Mouse (Mus musculus): Measurements from ENCODE around the gene Ccdc85b. TPM values are rescaled to one million over a fixed set of nuclear protein-coding genes. Genes with fewer than 3 reads are reported as not detected.

The Ccdc85b gene
- polyA plus RNA-seq, 1 experiment from 2014 or later, result 7.7 TPM

DNA sequence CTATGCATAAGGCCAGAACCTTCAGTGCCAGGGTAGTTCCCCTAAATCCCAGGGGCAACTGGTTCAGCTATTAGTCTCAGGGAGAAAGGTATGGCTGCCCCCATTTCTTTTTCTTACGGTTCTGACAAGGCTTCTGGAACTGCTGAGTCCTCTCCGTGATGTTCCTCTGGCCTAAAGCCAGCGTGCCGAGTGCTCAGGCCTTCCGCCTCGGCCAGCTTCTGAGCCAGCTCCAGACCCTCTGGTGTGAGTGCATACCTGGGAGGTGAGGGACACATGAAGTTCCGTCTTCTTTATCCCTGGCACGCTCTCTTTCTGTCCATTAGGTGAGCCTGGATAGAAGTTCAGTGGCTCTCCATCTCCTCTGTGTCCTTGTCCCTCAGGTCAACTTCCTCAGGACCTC lies 27.7 kb upstream of the Ccdc85b start:
- H3K9me3 ChIP-seq (ENCODE audit: control insufficient read depth, low read length), result no peaks in the 10 kb centered on the region
- H3K27me3 ChIP-seq (ENCODE audit: control insufficient read depth, insufficient read depth, low read depth, low read length), result no peaks in the 10 kb centered on the region
- WGBS, result 67% methylated on average over 8 of the region's 8 CpGs
- H3K4me3 ChIP-seq (ENCODE audit: low read length), result no peak overlapping the region
- H3K4me2 ChIP-seq (ENCODE audit: low read depth, low read length), result no peak overlapping the region
- peaks cover 45% of the 10 kb centered on the region for H3K4me1 ChIP-seq (replicated peaks; ENCODE audit: control insufficient read depth, insufficient read depth, low read length)
- H3K27ac ChIP-seq (ENCODE audit: low read length), result peak overlapping the region; percentile 83
- H3K36me3 ChIP-seq (ENCODE audit: control insufficient read depth, insufficient read depth, low read length), result peaks cover 27% of the 10 kb centered on the region
- ATAC-seq (ENCODE audit: low read depth), result no peak
- 0 out of 2 replicates have a peak overlapping the region, but pooled peaks have one; percentile 7 for H3K9ac ChIP-seq (ENCODE audit: low read length)

DNA sequence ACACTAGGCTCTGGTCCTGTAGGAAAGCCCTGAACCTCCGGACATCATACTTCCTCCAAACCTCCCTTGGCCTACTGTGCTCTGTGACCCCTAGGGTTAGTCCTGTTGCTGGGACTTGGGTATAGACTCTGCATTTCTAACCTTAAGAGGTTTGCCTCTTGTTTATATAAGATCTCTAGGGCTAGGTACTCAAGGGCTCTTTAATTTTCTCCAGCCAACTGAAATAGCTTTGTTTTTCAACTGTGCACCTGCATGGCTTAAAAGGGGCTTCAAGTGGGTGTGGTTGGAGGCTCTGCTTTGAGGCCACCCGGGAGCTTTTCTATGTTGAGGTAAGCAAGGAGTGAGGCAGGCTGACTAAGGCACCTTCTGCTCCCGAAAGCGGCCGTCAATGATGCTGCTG lies 26.8 kb upstream of the Ccdc85b start:
- WGBS, result 64% methylated on average over 5 of the region's 5 CpGs
- Histone ChIP-seq H3K9me3 (ENCODE audit: control insufficient read depth, low read length) (no peaks in the 10 kb centered on the region), H3K4me1 (replicated peaks; ENCODE audit: control insufficient read depth, insufficient read depth, low read length) (peaks cover 40% of the 10 kb centered on the region), H3K4me3 (ENCODE audit: low read length) (no peak overlapping the region), H3K27me3 (ENCODE audit: control insufficient read depth, insufficient read depth, low read depth, low read length) (no peaks in the 10 kb centered on the region), H3K27ac (ENCODE audit: low read length) (peak overlapping the region; percentile 83), H3K9ac (ENCODE audit: low read length) (0 out of 2 replicates have a peak overlapping the region, but pooled peaks have one; percentile 6), H3K36me3 (ENCODE audit: control insufficient read depth, insufficient read depth, low read length) (peaks cover 33% of the 10 kb centered on the region), H3K4me2 (ENCODE audit: low read depth, low read length) (no peak overlapping the region)
- ATAC-seq (ENCODE audit: low read depth), result no peak

DNA sequence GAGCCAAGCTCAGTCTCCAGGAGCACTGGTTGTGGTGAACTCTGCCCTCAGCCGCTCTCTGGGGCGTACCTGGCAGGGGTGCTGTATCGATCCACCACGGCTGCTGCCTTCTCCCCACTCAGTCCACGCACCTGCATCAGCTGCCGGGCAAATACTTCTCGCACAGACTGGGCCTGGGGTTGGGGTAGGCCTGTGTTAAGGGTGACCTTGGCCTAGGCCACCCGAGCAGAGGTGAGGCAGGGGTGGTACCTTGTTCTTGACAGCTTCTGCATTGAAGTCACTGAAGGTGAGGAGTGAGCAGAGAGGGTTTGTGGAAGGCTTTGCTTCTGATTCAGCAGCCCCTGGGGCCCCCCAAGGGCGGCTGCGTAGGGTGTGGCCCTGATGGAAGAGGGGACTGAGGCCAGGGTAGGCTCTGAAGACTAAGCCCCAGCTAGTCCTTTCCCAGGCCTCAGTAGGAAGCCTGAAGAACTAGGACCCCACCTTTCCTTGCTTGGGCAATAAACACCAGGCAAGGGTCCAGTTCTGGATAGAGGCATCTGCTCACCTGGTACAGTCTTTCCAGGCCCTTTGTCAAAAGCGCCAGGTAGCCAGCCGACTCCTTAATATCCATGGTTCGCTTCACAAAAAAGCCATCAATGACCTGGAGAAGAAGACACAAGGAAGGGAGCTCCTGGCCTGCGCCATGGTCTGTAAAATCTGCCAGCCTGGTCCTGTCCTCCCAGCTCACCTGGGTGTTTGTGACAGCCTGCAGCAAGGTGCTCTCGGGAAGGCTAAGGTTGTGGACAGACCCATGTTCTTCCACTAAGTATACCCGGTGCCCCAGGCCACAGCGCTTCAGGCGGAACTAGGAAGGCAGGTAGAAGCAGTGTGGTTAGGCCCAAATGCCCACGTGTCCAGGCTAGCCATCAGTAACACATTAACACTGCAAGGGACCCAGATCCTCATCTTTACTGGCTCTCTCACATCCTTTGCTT lies 26.0 kb upstream of the Ccdc85b start:
- WGBS, result 89% methylated on average over 19 of the region's 19 CpGs

DNA sequence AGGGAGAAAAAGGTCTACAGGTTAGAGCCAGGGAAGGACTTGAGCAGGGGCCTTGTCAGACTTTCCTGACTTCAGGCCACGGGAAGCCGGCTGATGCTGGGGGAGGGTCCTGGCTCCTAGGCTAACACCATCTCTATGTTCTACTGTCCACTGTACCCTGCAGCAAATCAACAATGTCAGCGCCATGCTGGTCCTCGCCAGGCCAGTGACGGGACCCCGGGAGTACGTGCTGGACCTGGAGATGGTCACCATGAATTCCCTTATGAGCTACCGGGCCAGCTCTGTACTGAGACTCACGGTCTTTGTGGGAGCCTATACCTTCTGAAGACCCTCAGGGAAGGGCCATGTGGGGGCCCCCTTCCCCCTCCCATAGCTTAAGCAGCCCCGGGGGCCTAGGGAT lies 23.7 kb upstream of the Ccdc85b start:
- WGBS, result 87% methylated on average over 10 of the region's 10 CpGs
- Histone ChIP-seq H3K27me3 (ENCODE audit: control insufficient read depth, insufficient read depth, low read depth, low read length) (no peaks in the 10 kb centered on the region), H3K9ac (ENCODE audit: low read length) (no peak overlapping the region), H3K4me2 (ENCODE audit: low read depth, low read length) (no peak overlapping the region), H3K4me3 (ENCODE audit: low read length) (no peak overlapping the region), H3K36me3 (ENCODE audit: control insufficient read depth, insufficient read depth, low read length) (peaks cover 41% of the 10 kb centered on the region), H3K27ac (ENCODE audit: low read length) (no peak overlapping the region), H3K4me1 (replicated peaks; ENCODE audit: control insufficient read depth, insufficient read depth, low read length) (peaks cover 29% of the 10 kb centered on the region), H3K9me3 (ENCODE audit: control insufficient read depth, low read length) (no peaks in the 10 kb centered on the region)
- ATAC-seq (ENCODE audit: low read depth), result no peak

More for the DNA sequence above, 26.0 kb upstream of the Ccdc85b start:
- peaks cover 40% of the 10 kb centered on the region for H3K36me3 ChIP-seq (ENCODE audit: control insufficient read depth, insufficient read depth, low read length)
- H3K9me3 ChIP-seq (ENCODE audit: control insufficient read depth, low read length), result no peaks in the 10 kb centered on the region
- ATAC-seq (ENCODE audit: low read depth), result no peak
- no peak overlapping the region for H3K4me2 ChIP-seq (ENCODE audit: low read depth, low read length)
- no peak overlapping the region for H3K9ac ChIP-seq (ENCODE audit: low read length)
- peak overlapping the region; percentile 83; the same call in 1 of the 2 replicates for H3K27ac ChIP-seq (ENCODE audit: low read length)
- H3K4me3 ChIP-seq (ENCODE audit: low read length), result no peak overlapping the region
- no peaks in the 10 kb centered on the region for H3K27me3 ChIP-seq (ENCODE audit: control insufficient read depth, insufficient read depth, low read depth, low read length)
- peaks cover 40% of the 10 kb centered on the region for H3K4me1 ChIP-seq (replicated peaks; ENCODE audit: control insufficient read depth, insufficient read depth, low read length)

DNA sequence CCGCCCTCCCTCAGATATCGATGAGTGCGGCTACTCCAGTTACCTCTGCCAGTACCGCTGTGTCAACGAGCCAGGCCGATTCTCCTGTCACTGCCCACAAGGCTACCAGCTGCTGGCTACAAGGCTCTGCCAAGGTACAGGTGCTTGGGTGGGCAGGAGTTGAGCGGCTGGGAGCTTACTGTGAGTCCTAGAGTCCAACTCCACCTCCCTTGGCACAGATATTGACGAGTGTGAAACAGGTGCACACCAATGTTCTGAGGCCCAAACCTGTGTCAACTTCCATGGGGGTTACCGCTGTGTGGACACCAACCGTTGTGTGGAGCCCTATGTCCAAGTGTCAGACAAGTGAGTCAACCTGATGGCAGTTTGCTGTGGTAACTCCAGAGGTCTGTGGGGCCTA lies 22.3 kb upstream of the Ccdc85b start:
- no peak overlapping the region for H3K4me3 ChIP-seq (ENCODE audit: low read length)
- no peak for ATAC-seq (ENCODE audit: low read depth)
- no peak overlapping the region for H3K4me2 ChIP-seq (ENCODE audit: low read depth, low read length)
- H3K9me3 ChIP-seq (ENCODE audit: control insufficient read depth, low read length), result no peaks in the 10 kb centered on the region
- peaks cover 25% of the 10 kb centered on the region for H3K4me1 ChIP-seq (replicated peaks; ENCODE audit: control insufficient read depth, insufficient read depth, low read length)
- H3K36me3 ChIP-seq (ENCODE audit: control insufficient read depth, insufficient read depth, low read length), result peaks cover 39% of the 10 kb centered on the region
- 84% methylated on average over 10 of the region's 10 CpGs for WGBS
- no peak overlapping the region for H3K27ac ChIP-seq (ENCODE audit: low read length)
- no peak overlapping the region for H3K9ac ChIP-seq (ENCODE audit: low read length)
- no peaks in the 10 kb centered on the region for H3K27me3 ChIP-seq (ENCODE audit: control insufficient read depth, insufficient read depth, low read depth, low read length)

DNA sequence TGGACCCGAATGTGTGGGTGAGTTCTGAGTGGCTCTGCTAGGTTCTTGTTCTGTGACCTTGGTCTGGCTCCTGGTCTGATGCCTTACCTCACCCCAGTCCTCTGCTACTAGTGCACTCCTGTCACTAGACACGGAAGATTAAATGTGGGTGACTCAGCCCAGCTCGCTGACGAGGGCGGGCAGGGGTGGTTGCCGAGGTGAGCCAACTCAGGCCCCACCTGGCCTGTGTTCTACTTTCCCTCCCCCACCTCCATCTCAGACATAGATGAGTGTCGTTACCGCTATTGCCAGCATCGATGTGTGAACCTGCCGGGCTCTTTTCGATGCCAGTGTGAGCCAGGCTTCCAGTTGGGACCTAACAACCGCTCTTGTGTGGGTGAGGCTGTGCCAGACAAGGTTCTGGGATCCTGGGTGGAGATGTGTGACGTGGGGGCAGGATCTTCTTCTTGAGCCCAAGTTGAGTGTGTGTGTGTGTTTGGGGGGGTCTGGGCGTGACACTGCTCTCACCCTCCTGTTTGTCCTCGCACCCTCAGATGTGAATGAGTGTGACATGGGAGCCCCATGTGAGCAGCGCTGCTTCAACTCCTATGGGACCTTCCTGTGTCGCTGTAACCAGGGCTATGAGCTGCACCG lies 20.1 kb upstream of the Ccdc85b start:
- H3K4me3 ChIP-seq (ENCODE audit: low read length), result no peak overlapping the region
- peaks cover 16% of the 10 kb centered on the region for H3K4me1 ChIP-seq (replicated peaks; ENCODE audit: control insufficient read depth, insufficient read depth, low read length)
- 86% methylated on average over 18 of the region's 18 CpGs for WGBS
- H3K27ac ChIP-seq (ENCODE audit: low read length), result no peak overlapping the region
- peaks cover 29% of the 10 kb centered on the region for H3K36me3 ChIP-seq (ENCODE audit: control insufficient read depth, insufficient read depth, low read length)
- no peak for ATAC-seq (ENCODE audit: low read depth)
- no peak overlapping the region for H3K9ac ChIP-seq (ENCODE audit: low read length)
- H3K27me3 ChIP-seq (ENCODE audit: control insufficient read depth, insufficient read depth, low read depth, low read length), result no peaks in the 10 kb centered on the region
- no peak overlapping the region for H3K4me2 ChIP-seq (ENCODE audit: low read depth, low read length)
- H3K9me3 ChIP-seq (ENCODE audit: control insufficient read depth, low read length), result no peaks in the 10 kb centered on the region

DNA sequence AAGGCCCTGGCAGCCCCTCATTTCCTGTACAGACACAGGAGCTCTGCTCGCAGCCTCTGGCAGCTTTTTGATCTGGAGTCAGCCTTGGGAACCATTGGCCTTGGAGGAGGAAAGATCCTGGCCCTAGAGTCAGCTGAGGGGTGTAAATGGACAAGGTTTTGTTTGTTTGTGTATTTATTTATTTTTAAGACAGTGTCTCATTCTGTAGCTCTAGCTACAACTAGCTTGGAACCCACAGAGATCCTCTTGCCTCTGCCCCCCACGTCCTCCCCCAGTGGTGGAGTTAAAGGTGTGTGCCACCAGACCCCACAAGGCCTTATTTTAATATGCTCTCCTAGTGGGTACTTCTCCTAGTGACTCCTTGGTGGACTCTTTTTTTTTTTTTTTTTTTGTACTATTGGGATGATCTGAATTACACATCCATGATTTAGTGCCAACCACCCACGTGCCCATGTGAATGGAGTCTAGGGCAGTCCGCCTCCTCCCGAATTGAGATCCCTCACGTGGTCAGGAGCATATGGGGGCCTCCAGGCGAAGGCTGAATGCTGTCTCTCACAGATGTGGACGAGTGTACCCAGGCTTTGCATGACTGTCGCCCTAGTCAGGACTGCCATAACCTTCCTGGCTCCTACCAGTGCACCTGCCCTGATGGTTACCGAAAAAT lies 19.4 kb upstream of the Ccdc85b start:
- Histone ChIP-seq H3K27ac (ENCODE audit: low read length) (no peak overlapping the region), H3K27me3 (ENCODE audit: control insufficient read depth, insufficient read depth, low read depth, low read length) (no peaks in the 10 kb centered on the region), H3K4me1 (replicated peaks; ENCODE audit: control insufficient read depth, insufficient read depth, low read length) (peaks cover 16% of the 10 kb centered on the region), H3K9ac (ENCODE audit: low read length) (no peak overlapping the region), H3K4me2 (ENCODE audit: low read depth, low read length) (no peak overlapping the region), H3K36me3 (ENCODE audit: control insufficient read depth, insufficient read depth, low read length) (peaks cover 25% of the 10 kb centered on the region), H3K4me3 (ENCODE audit: low read length) (no peak overlapping the region), H3K9me3 (ENCODE audit: control insufficient read depth, low read length) (no peaks in the 10 kb centered on the region)
- ATAC-seq (ENCODE audit: low read depth), result no peak
- 86% methylated on average over 10 of the region's 10 CpGs for WGBS

DNA sequence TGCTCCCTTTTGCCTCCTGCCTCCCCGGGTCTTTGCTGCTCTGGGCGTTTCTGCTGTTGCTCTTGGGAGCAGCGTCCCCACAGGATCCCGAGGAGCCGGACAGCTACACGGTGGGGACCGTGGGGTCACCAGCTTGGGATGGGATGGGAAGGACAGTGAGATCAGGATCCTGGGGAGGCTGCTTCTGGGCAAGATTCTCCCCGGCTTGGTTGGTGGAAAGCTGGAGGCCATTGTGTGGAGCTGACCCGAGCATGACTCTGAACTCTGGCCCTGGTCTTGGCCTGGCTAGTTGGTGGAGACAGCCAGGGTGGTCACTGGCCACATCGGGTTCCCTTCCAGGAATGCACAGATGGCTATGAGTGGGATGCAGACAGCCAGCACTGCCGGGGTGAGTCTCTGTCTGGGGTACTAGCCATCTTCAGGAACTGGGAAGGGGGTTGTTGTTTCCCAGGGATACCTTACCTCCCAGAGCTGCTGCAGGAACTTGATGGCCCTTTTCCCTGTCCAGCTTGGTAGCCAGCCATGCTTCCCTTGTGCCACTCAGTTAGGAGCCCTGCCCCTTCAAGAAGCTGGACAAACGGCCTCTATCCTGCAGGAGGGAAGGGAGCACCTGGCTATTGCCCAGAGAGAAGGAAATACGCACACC lies 17.5 kb upstream of the Ccdc85b start:
- peak overlapping the region; percentile 89 for H3K27ac ChIP-seq (ENCODE audit: low read length)
- H3K9ac ChIP-seq (ENCODE audit: low read length), result peak overlapping the region; percentile 81
- ATAC-seq (ENCODE audit: low read depth), result no peak; the same call in 1 of the 2 replicates
- H3K4me3 ChIP-seq (ENCODE audit: low read length), result peak overlapping the region; percentile 62
- peaks cover 13% of the 10 kb centered on the region for H3K36me3 ChIP-seq (ENCODE audit: control insufficient read depth, insufficient read depth, low read length)
- peaks cover 16% of the 10 kb centered on the region for H3K4me1 ChIP-seq (replicated peaks; ENCODE audit: control insufficient read depth, insufficient read depth, low read length)
- H3K9me3 ChIP-seq (ENCODE audit: control insufficient read depth, low read length), result no peaks in the 10 kb centered on the region
- 12% methylated on average over 13 of the region's 13 CpGs for WGBS
- peak overlapping the region; percentile 75 for H3K4me2 ChIP-seq (ENCODE audit: low read depth, low read length)
- H3K27me3 ChIP-seq (ENCODE audit: control insufficient read depth, insufficient read depth, low read depth, low read length), result no peaks in the 10 kb centered on the region

Measured in lung, embryonic 16.5 days (tissue).